Mouse (Mus musculus) limb, embryonic 10.5 days (tissue): Measurements from ENCODE around the gene Surf4. TPM values are rescaled to one million over a fixed set of nuclear protein-coding genes. Genes with fewer than 3 reads are reported as not detected.
A peak's percentile ranks its signal among the peaks of the same experiment; 100 is the strongest.
"Not testable (repeated sequence)": the region's sequence is repeated elsewhere in the genome, so short reads cannot be mapped to it uniquely, and the experiment has no call there.

Experiments used
- DNase-seq: peaks from one replicate; pipeline ENCODE4 v3.0.0-alpha.2; 2017; ENCODE audit warnings: low spot score
- H3K27ac ChIP-seq: fragments of 300-500 bp; sonication (generic); 2 replicates; pipeline ENCODE4 v1.5.1; 2016; ENCODE audit warnings: mild to moderate bottlenecking
- H3K27me3 ChIP-seq: fragments of 300-500 bp; sonication (generic); 2 replicates; pipeline ENCODE4 v1.6.1; 2016; ENCODE audit warnings: low read depth, mild to moderate bottlenecking; ENCODE audit not compliant: poor library complexity, severe bottlenecking
- H3K36me3 ChIP-seq: fragments of 300-500 bp; sonication (generic); 2 replicates; pipeline ENCODE4 v1.6.1; 2016; ENCODE audit warnings: mild to moderate bottlenecking, moderate library complexity
- H3K4me1 ChIP-seq: fragments of 300-500 bp; sonication (generic); 2 replicates; pipeline ENCODE4 v1.6.1; 2016
- H3K4me3 ChIP-seq: fragments of 300-500 bp; sonication (generic); 2 replicates; pipeline ENCODE4 v1.5.1; 2016; ENCODE audit warnings: mild to moderate bottlenecking, moderate library complexity
- H3K9me3 ChIP-seq: fragments of 300-500 bp; sonication (generic); replicated peaks from 2 replicates; pipeline ENCODE4 v1.6.1; 2016; ENCODE audit warnings: mild to moderate bottlenecking
- WGBS: fragments of 180-500 bp; shearing (Covaris S2); methylation state at CpG from one replicate; pipeline ENCODE4 v1.1.7; 2016; 5-methylcytosine and 5-hydroxymethylcytosine counted together
- polyA plus RNA-seq: library from polyadenylated mRNA; unstranded; fragments of >200 nt; fragmentation: Nextera tagmentation; extraction: Ambion mirVana; gene quantifications from 2 replicates; pipeline ENCODE4 v1.2.1, GENCODE M21; 2016

Gene Surf4
- polyA plus RNA-seq, 1 experiment from 2014 or later: 192 TPM

DNA sequence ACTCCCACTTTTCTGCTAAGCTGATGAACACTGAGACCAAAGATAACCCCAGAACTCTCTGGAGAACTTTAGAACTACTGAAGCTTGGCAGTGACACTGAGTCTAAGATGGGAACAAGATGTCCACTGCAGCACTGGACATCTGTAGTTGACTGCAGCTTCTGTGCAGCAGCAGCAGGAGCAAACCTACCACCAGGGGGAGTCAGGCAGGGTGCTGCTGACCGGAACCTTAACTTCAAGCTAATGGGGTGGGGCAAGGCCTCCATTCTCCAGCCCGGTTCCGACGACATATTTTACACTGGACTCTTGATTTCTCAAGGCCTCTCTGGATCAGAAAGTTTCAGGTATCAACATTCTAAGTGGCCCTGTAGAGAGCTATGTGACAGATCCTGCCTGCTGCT lies 26.6 kb downstream of the Surf4 start:
- no peak overlapping the region for H3K27ac ChIP-seq
- peaks cover 62% of the 10 kb centered on the region for H3K36me3 ChIP-seq
- DNase-seq: no peak
- no peaks in the 10 kb centered on the region for H3K9me3 ChIP-seq
- H3K4me3 ChIP-seq: no peak overlapping the region
- peaks cover 35% of the 10 kb centered on the region for H3K4me1 ChIP-seq
- WGBS: 68% methylated on average over 4 of the region's 4 CpGs
- no peaks in the 10 kb centered on the region for H3K27me3 ChIP-seq

DNA sequence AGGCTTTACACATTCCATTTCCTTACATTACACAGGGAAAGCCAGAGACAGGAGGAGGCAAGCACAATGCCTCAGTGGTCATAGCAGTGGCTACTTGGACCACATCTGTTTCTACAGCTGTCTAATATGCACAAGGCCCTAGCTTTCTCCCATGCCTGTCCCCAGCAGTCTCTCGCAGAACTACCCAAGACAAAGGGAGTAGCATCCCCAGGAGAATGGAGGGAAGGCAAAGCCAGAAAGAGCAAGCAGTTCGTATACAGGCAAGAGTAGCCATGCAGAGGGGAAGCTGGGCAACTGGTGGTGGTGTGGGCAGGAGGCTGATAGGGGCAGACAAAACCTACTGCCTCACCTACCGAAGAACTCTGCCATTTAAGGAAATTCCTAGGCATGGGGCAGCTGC lies 27.3 kb downstream of the Surf4 start:
- WGBS: 95% methylated on average over 3 of the region's 3 CpGs
- H3K4me1 ChIP-seq: peaks cover 35% of the 10 kb centered on the region
- no peak for DNase-seq

DNA sequence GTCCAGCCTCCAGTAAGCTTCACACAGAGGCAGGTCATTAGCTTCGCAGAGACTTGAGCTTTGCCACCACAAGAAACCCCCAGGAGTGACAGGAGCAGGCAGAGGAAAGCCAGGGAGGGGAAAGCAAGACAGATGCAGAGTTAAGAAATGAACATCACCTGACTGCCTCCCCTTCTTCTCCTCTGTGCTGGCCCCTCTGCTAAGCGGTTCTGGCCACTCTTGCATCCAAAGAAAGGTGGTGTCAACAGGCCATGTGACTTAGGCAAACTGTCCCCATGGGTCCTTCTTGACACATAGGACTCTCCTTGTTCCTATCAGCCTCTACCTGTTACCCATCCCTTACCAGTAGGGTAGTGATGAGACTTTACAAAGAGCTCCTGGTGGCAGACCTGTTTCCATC lies 27.8 kb downstream of the Surf4 start:
- Histone ChIP-seq H3K4me1 (peaks cover 40% of the 10 kb centered on the region), H3K27ac (no peak overlapping the region), H3K9me3 (no peaks in the 10 kb centered on the region), H3K27me3 (no peaks in the 10 kb centered on the region), H3K36me3 (peaks cover 54% of the 10 kb centered on the region), H3K4me3 (no peak overlapping the region)
- no peak for DNase-seq
- WGBS: 72% methylated on average over 2 of the region's 2 CpGs

More for the DNA sequence above, 27.3 kb downstream of the Surf4 start:
- Histone ChIP-seq H3K36me3 (peaks cover 55% of the 10 kb centered on the region), H3K4me3 (no peak overlapping the region), H3K27ac (no peak overlapping the region), H3K27me3 (no peaks in the 10 kb centered on the region), H3K9me3 (no peaks in the 10 kb centered on the region)

GRCm38 (mm10) chr2:26903311-26903710 lies 30.4 kb downstream of the Surf4 start:
- Histone ChIP-seq H3K27me3 (no peaks in the 10 kb centered on the region), H3K27ac (peak overlapping the region; percentile 88), H3K36me3 (peaks cover 72% of the 10 kb centered on the region), H3K4me3 (peak overlapping the region; percentile 89), H3K9me3 (no peaks in the 10 kb centered on the region), H3K4me1 (peaks cover 29% of the 10 kb centered on the region)
- no peak for DNase-seq
- WGBS: 18% methylated on average over 7 of the region's 7 CpGs

DNA sequence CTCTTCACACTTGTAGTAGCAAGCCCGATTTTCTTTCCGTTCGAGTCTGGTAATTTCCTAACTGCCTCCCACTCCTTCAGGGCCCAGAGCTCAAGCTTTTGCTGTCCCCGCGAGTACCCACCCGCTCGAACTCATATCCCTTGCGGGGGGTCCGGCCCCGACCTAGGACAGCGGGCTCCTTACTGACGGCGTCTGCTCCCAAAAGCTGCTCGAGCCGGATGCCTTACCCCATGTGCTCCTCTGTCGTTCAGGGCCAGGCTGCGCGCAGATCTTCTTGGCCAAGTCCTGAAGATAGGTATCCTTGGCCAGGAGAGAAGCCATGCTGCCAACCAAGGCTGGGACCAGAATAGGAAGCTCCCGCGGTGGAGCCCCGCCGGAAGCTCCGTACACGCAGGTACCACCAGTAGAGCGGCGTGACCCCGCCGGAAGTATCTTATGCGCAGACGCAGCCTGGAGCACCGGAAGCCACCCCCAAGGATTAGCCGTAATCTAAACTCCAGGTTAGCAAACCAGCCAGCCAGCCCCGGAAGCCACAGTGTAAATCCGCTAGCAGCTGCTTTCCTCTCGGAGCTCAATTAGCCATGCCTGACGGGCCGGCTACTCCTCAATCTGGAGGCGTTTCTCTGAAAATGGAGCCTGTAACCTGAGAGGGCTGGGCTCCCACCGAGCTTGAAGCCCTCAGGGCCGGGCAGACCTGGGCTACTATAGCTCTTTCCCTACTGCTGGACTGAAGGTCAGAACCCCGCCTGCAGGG lies 31.1 kb downstream of the Surf4 start, which contains the start of gene Surf6:
Gene Surf6 (minus strand): TSS at position 413 of the 754 bp plus-strand sequence.
- peaks cover 29% of the 10 kb centered on the region for H3K4me1 ChIP-seq
- under 1% methylated on average over 41 of the region's 41 CpGs for WGBS
- no peaks in the 10 kb centered on the region for H3K9me3 ChIP-seq
- peak; percentile 98 for DNase-seq
- peak within 1 kb of the TSS; percentile 88 for H3K27ac ChIP-seq
- no peaks in the 10 kb centered on the region for H3K27me3 ChIP-seq
- H3K4me3 ChIP-seq: peak within 1 kb of the TSS; percentile 89
- peaks cover 72% of the 10 kb centered on the region for H3K36me3 ChIP-seq

GRCm38 (mm10) chr2:26901834-26902400 lies 31.8 kb downstream of the Surf4 start:
- H3K27ac ChIP-seq: peak overlapping the region; percentile 88
- H3K9me3 ChIP-seq: no peaks in the 10 kb centered on the region
- peak overlapping the region; percentile 89 for H3K4me3 ChIP-seq
- H3K27me3 ChIP-seq: no peaks in the 10 kb centered on the region
- H3K36me3 ChIP-seq: peaks cover 72% of the 10 kb centered on the region
- DNase-seq: no peak
- peaks cover 29% of the 10 kb centered on the region for H3K4me1 ChIP-seq
- 7% methylated on average over 7 of the region's 7 CpGs for WGBS

GRCm38 (mm10) chr2:26900731-26901130 lies 33.0 kb downstream of the Surf4 start:
- no peaks in the 10 kb centered on the region for H3K9me3 ChIP-seq
- peaks cover 29% of the 10 kb centered on the region for H3K4me1 ChIP-seq
- no peak overlapping the region; the same call in 1 of the 2 replicates for H3K4me3 ChIP-seq
- DNase-seq: no peak
- H3K27me3 ChIP-seq: no peaks in the 10 kb centered on the region
- peaks cover 72% of the 10 kb centered on the region for H3K36me3 ChIP-seq
- 82% methylated on average over 1 of the region's 1 CpGs for WGBS
- no peak overlapping the region for H3K27ac ChIP-seq

GRCm38 (mm10) chr2:26895898-26896297 lies 37.8 kb downstream of the Surf4 start:
- H3K4me3 ChIP-seq: no peak overlapping the region
- peaks cover 97% of the 10 kb centered on the region for H3K36me3 ChIP-seq
- no peak for DNase-seq
- H3K27ac ChIP-seq: no peak overlapping the region
- peaks cover 3% of the 10 kb centered on the region; the same call in 1 of the 2 replicates for H3K4me1 ChIP-seq
- no peaks in the 10 kb centered on the region for H3K9me3 ChIP-seq
- no peaks in the 10 kb centered on the region for H3K27me3 ChIP-seq
- WGBS: 92% methylated on average over 4 of the region's 4 CpGs

- H3K27ac ChIP-seq, H3K4me3 ChIP-seq, H3K27me3 ChIP-seq, H3K9me3 ChIP-seq, H3K4me1 ChIP-seq: not testable (repeated sequence)
- DNase-seq: peak; percentile 6
- 77% methylated on average over 4 of the region's 4 CpGs for WGBS
- H3K36me3 ChIP-seq: peaks cover 44% of the 10 kb centered on the region
Observed at GRCm38 (mm10) chr2:26886170-26886569, 47.6 kb downstream of the Surf4 start.

DNA sequence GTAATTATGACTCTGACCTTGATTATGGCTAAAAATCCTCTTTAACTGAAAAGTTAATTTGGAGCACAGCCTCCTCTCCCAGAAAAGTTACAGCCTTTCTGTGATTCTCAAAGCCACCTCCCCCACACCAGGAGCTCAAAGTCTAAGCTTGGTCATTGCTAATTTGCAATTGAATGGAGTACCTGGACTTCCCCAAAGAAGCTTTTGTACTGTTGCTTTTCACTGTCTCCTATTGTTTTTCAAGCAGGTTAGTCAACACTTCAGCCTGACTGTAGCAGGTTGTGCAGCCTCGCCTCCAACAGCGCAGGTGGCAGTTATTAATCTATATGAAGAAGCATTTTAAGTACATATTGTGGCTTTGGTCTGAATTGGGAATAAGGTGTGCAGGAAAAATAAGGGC lies 48.2 kb downstream of the Surf4 start:
- peaks cover 38% of the 10 kb centered on the region for H3K36me3 ChIP-seq
- not testable (repeated sequence) for H3K27me3 ChIP-seq, DNase-seq, H3K4me1 ChIP-seq, H3K4me3 ChIP-seq, H3K9me3 ChIP-seq, H3K27ac ChIP-seq
- WGBS: 89% methylated on average over 2 of the region's 2 CpGs

- Histone ChIP-seq H3K36me3 (no peaks in the 10 kb centered on the region), H3K4me3 (no peak overlapping the region), H3K27me3 (no peaks in the 10 kb centered on the region), H3K9me3 (no peaks in the 10 kb centered on the region), H3K4me1 (no peaks in the 10 kb centered on the region), H3K27ac (no peak overlapping the region)
- DNase-seq: no peak
Observed at GRCm38 (mm10) chr2:26878571-26878970, 55.2 kb downstream of the Surf4 start.

GRCm38 (mm10) chr2:26870666-26871065 lies 63.1 kb downstream of the Surf4 start:
- Histone ChIP-seq H3K36me3 (no peaks in the 10 kb centered on the region), H3K4me3 (no peak overlapping the region), H3K9me3 (no peaks in the 10 kb centered on the region), H3K27me3 (0 out of 2 replicates have a peak, but pooled peaks cover 9% of the 10 kb centered on the region), H3K27ac (no peak overlapping the region), H3K4me1 (no peaks in the 10 kb centered on the region)
- WGBS: 66% methylated on average over 6 of the region's 6 CpGs
- peak; percentile 11 for DNase-seq
